Mouse (Mus musculus) granulocyte monocyte progenitor cell, adult 5-6 weeks (primary cell): ENCODE results near the gene Lnx2. TPM values are rescaled to one million over a fixed set of nuclear protein-coding genes. Genes with fewer than 3 reads are reported as not detected.
A peak's percentile ranks its signal among the peaks of the same experiment; 100 is the strongest.

Experiments used
- ATAC-seq: replicated peaks from 2 replicates; pipeline ENCODE4 v1.8.0; 2016; ENCODE audit warnings: mild to moderate bottlenecking, moderate TSS enrichment, inconsistent platforms; ENCODE audit not compliant: poor library complexity, severe bottlenecking
- total RNA-seq, 2 experiments: library from RNA; stranded (forward) in 1 of 2; stranded (reverse) in 1 of 2; fragments of 200-712, 200-1000 nt in 1 of 2; fragments of >200 nt in 1 of 2; fragmentation: Nextera tagmentation in 1 of 2; gene quantifications; 2 replicates each; pipeline ENCODE4 v1.2.3; 2014 to 2017

The Lnx2 gene
- total RNA-seq, 2 experiments from 2014 or later = 8.9 to 11.3 TPM

DNA sequence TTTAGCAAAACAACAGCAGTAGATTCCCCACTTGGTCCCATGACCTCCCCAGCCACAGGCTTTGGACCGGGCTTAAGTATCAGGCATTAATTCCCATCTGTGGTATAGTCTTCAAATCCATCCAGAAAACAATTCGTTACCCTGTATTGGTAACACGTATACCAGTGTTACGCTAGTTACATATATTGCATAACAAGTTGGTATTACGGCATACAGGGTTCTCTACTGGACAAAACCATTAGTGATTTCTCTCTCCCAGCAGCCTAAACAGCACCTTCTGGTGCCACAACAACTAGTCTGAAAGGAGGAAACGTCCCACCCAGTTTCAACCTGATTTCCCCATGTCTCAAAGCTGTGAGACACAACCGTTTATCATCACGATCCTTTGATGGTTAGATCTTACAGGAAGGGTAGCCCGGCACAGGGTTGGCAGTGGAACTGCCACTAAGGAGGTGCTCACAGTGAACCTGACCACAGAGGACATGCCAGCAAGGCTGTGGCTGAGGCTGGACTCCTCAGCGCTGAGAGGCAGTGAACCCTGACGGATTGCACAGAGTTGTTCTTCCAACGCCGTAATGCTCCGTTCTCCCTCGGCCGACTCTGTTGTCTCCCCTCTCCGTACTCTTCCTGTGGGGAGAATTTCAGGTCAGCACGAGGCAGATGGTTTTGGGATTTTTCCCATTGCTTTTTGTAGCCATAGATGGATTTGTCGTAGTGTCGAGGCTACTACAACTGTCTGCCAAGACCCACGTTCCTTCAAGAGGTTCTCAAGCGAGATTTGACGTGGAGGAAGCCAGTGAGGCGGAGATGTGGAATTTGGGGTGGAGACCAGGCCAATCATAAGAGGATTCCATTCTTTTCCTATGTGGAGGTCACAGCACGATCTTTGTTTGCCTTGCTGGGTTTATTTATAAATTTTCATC, 102.3 kb downstream of the Lnx2 start:
- ATAC-seq = peak; percentile 75

DNA sequence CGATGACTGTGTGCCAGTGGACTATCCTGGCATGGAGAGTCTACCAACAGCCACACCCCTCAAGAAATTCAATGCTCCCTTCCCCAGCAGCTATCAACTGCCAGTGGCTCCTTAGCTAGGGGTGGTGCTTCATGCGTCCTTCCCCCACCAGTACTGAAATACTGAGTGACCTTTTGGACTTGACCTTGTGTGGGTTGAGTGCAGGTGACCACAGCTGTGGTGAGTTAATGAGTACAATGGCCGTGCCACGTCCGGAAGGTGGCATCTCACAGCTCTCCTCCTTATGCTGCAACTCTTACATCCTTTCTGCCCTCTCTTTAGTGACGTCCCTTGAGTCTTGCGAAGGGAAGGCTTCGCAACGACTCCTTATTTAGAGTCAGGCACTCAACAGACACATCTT, 103.0 kb downstream of the Lnx2 start:
- ATAC-seq = peak; percentile 39; the same call in 1 of the 2 replicates

- no peak for ATAC-seq
These were observed 104.4 kb downstream of the Lnx2 start for GRCm38 (mm10) chr5:146971776-146972561.

- no peak for ATAC-seq
These were observed 107.5 kb downstream of the Lnx2 start for GRCm38 (mm10) chr5:146968695-146969393.

Other genes starting within 250 kb of the Lnx2 start
- 2,458 and 2,594 TPM in 2 replicates for gene Rpl21, start 243.7 kb downstream of the Lnx2 start, total RNA-seq (2014; fragmentation: Nextera tagmentation)
- 1,991 and 2,116 TPM in 2 replicates for gene Rpl21, start 243.7 kb downstream of the Lnx2 start, total RNA-seq (2017)
- gene Rasl11a, start 231.5 kb downstream of the Lnx2 start, total RNA-seq (2014; fragmentation: Nextera tagmentation) = not detected in 2 replicates
- gene Rasl11a, start 231.5 kb downstream of the Lnx2 start, total RNA-seq (2017) = not detected in 2 replicates
- 85.0 and 114 TPM in 2 replicates for gene Gtf3a, start 127.9 kb downstream of the Lnx2 start, total RNA-seq (2014; fragmentation: Nextera tagmentation)
- 126 and 134 TPM in 2 replicates for gene Gtf3a, start 127.9 kb downstream of the Lnx2 start, total RNA-seq (2017)
- gene Mtif3, start 112.8 kb downstream of the Lnx2 start, total RNA-seq (2014; fragmentation: Nextera tagmentation) = 9.5 and 11.8 TPM in 2 replicates
- gene Mtif3, start 112.8 kb downstream of the Lnx2 start, total RNA-seq (2017) = 24.9 and 27.5 TPM in 2 replicates
- gene Polr1d, start 464 bp upstream of the Lnx2 start, total RNA-seq (2014; fragmentation: Nextera tagmentation) = 135 and 160 TPM in 2 replicates
- gene Polr1d, start 464 bp upstream of the Lnx2 start, total RNA-seq (2017) = 133 and 146 TPM in 2 replicates
- gene Gsx1, start 112.1 kb upstream of the Lnx2 start, total RNA-seq (2014; fragmentation: Nextera tagmentation) = not detected in 2 replicates
- gene Gsx1, start 112.1 kb upstream of the Lnx2 start, total RNA-seq (2017) = not detected in 2 replicates
- not detected in 2 replicates for gene Pdx1, start 193.4 kb upstream of the Lnx2 start, total RNA-seq (2014; fragmentation: Nextera tagmentation)
- gene Pdx1, start 193.4 kb upstream of the Lnx2 start, total RNA-seq (2017) = not detected in 2 replicates
- not detected in 2 replicates for gene Cdx2, start 230.7 kb upstream of the Lnx2 start, total RNA-seq (2014; fragmentation: Nextera tagmentation)
- not detected in 2 replicates for gene Cdx2, start 230.7 kb upstream of the Lnx2 start, total RNA-seq (2017)
- gene Urad, start 245.9 kb upstream of the Lnx2 start, total RNA-seq (2014; fragmentation: Nextera tagmentation) = not detected in 2 replicates
- not detected in 2 replicates for gene Urad, start 245.9 kb upstream of the Lnx2 start, total RNA-seq (2017)